Mouse (Mus musculus) cortical plate, adult 2 months (tissue): ENCODE measurements at regions not wholly inside any gene's neighbourhood (a gene's known extent, or its start where the extent isn't known, plus 50 kb on each side); places are given as distances from the start of the nearest gene placed in this dataset.

Experiments used
- H3K27ac ChIP-seq: fragments of 200-500 bp; 2 replicates; pipeline ENCODE4 v1.5.1; 2012; ENCODE audit warnings: low read length, control low read depth, inconsistent platforms; ENCODE audit not compliant: insufficient read depth
- H3K4me1 ChIP-seq: fragments of 200-500 bp; 2 replicates; pipeline ENCODE4 v1.6.1; 2011; ENCODE audit warnings: low read length; ENCODE audit not compliant: control insufficient read depth, insufficient read depth
- H3K4me3 ChIP-seq: fragments of 200-500 bp; 2 replicates; pipeline ENCODE4 v1.5.1; 2011; ENCODE audit warnings: mild to moderate bottlenecking, low read length, control low read depth; ENCODE audit not compliant: insufficient read depth
- CTCF ChIP-seq: fragments of 200-500 bp; IDR thresholded peaks from 2 replicates; pipeline ENCODE4 v1.5.1; 2011; ENCODE audit warnings: mild to moderate bottlenecking, control low read depth, low read length; ENCODE audit not compliant: insufficient read depth; ENCODE audit errors: extremely low read depth
- POLR2A ChIP-seq: fragments of 200-500 bp; IDR thresholded peaks from 2 replicates; pipeline ENCODE4 v1.6.1; 2011; ENCODE audit warnings: mild to moderate bottlenecking, low read length, control low read depth; ENCODE audit not compliant: insufficient read depth; ENCODE audit errors: extremely low read depth

GRCm38 (mm10) chr7:68580650-68581049 is 168.4 kb downstream of the Arrdc4 start:
- Histone ChIP-seq H3K4me3 (no peak overlapping the region), H3K4me1 (no peaks in the 10 kb centered on the region), H3K27ac (no peak overlapping the region)
- TF ChIP-seq CTCF, result peak; percentile 55
- no peak for TF ChIP-seq POLR2A

GRCm38 (mm10) chr7:68579666-68580065 is 169.4 kb downstream of the Arrdc4 start:
- Histone ChIP-seq H3K27ac (no peak overlapping the region), H3K4me3 (no peak overlapping the region), H3K4me1 (no peaks in the 10 kb centered on the region)
- TF ChIP-seq CTCF, result peak; percentile 97
- TF ChIP-seq POLR2A, result no peak

- Histone ChIP-seq H3K4me3 (no peak overlapping the region), H3K27ac (no peak overlapping the region), H3K4me1 (no peaks in the 10 kb centered on the region)
- TF ChIP-seq POLR2A (no peak), CTCF (no peak)
These were observed 169.8 kb downstream of the Arrdc4 start for GRCm38 (mm10) chr7:68579216-68579615.

- no peaks in the 10 kb centered on the region for H3K4me1 ChIP-seq
- TF ChIP-seq POLR2A (no peak), CTCF (no peak)
- no peak overlapping the region for H3K27ac ChIP-seq
- no peak overlapping the region for H3K4me3 ChIP-seq
These were observed 177.7 kb downstream of the Arrdc4 start for GRCm38 (mm10) chr7:68571315-68571714.

- H3K27ac ChIP-seq, result no peak overlapping the region
- no peak for TF ChIP-seq CTCF
- no peak for TF ChIP-seq POLR2A
- no peaks in the 10 kb centered on the region for H3K4me1 ChIP-seq
- no peak overlapping the region for H3K4me3 ChIP-seq
These were observed 180.9 kb downstream of the Arrdc4 start for GRCm38 (mm10) chr7:68568127-68568510.

- Histone ChIP-seq H3K27ac (no peak overlapping the region), H3K4me3 (no peak overlapping the region)
- no peak for TF ChIP-seq CTCF
These were observed 181.5 kb downstream of the Arrdc4 start for GRCm38 (mm10) chr7:68567452-68568126.

GRCm38 (mm10) chr7:68559440-68560343 is 189.3 kb downstream of the Arrdc4 start:
- H3K4me1 ChIP-seq, result no peaks in the 10 kb centered on the region
- no peak overlapping the region for H3K4me3 ChIP-seq
- no peak overlapping the region for H3K27ac ChIP-seq
- TF ChIP-seq POLR2A (no peak), CTCF (no peak)

More at GRCm38 (mm10) chr7:68567452-68568126, 181.5 kb downstream of the Arrdc4 start:
- H3K4me1 ChIP-seq, result no peaks in the 10 kb centered on the region

- H3K4me3 ChIP-seq, result no peak overlapping the region
- no peak for TF ChIP-seq POLR2A
- no peak for TF ChIP-seq CTCF
These were observed 198.7 kb downstream of the Arrdc4 start for GRCm38 (mm10) chr7:68550330-68550729.

GRCm38 (mm10) chr7:68548176-68548575 is 200.9 kb downstream of the Arrdc4 start:
- H3K27ac ChIP-seq, result no peak overlapping the region
- TF ChIP-seq CTCF (no peak), POLR2A (no peak)
- H3K4me1 ChIP-seq, result no peaks in the 10 kb centered on the region
- H3K4me3 ChIP-seq, result no peak overlapping the region

More at GRCm38 (mm10) chr7:68550330-68550729, 198.7 kb downstream of the Arrdc4 start:
- H3K27ac ChIP-seq, result no peak overlapping the region
- H3K4me1 ChIP-seq, result no peaks in the 10 kb centered on the region

GRCm38 (mm10) chr7:68544136-68544535 is 204.9 kb downstream of the Arrdc4 start:
- no peak overlapping the region for H3K27ac ChIP-seq
- no peak overlapping the region for H3K4me3 ChIP-seq
- no peaks in the 10 kb centered on the region for H3K4me1 ChIP-seq
- no peak for TF ChIP-seq CTCF
